Mouse (Mus musculus) lung, postnatal 25 days (tissue): ENCODE results near the gene Olfr1006.
"Not testable (repeated sequence)": the region's sequence is repeated elsewhere in the genome, so short reads cannot be mapped to it uniquely, and the experiment has no call there.

Experiments used
- DNase-seq: peaks from one replicate; pipeline ENCODE4 v3.0.0; 2022; ENCODE audit warnings: low spot score

The Olfr1006 gene

DNA sequence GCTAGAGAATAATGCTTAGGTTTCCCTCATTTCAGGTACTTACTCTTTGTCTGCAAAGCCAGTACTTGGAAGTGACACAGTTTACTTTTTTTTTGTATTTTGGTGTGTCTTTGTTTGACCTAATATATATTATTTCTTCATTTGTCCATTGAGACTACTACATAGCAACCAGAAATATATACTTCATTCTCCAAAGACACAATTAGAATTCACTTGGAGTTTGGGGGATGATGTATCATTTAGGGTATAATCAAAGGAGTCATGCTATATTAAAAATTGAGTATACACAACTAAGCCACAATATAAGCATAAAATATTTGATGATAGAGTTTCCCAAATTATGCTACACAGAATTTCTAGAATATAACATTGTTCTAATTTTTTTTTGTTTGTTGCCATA is at the start of gene Olfr1006:
Gene Olfr1006 (minus strand): TSS at position 101 of the 400 bp plus-strand sequence.
- no peak for DNase-seq

DNA sequence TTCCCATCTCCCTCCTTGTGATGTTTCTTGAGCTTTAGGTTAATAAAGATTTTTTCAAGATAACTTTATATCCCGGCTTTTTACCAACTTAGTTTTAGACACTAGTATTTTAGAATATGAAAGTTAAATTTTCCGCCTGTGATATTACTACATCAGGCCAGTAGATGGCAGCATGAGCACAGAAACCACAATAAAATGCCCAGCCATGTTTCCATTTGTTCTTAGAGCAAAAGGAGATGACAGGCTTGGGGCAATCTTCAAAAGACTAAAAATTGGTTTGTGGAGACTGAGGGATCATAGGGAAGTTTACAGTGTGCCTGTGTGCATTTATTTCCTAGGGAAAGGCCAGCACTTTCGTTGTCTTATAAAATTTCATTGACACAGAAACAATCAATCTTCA is 47.2 kb upstream of the Olfr1006 start:
- DNase-seq: no peak

DNA sequence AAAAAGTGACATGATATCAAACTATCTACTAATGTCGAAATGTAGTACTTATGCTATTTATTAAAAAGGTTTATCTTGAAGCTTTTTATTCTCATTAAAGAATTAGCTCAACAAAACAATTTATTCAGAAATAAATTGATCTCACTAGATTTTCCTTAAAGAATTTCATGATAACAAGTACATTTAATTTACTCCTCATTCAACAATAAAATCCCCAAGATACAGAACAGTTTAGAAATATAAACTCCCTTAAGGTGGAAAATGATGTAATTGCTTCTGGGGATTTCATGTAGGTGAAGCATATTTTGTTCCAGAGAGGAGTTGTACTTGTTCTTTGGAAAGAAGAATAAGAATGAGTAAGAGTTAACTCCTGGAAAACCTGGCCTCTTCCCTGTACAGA is 36.6 kb upstream of the Olfr1006 start, which contains the start of gene Olfr1009:
Gene Olfr1009 (plus strand): TSS at position 301 of the 400 bp plus-strand sequence.
- no peak for DNase-seq

DNA sequence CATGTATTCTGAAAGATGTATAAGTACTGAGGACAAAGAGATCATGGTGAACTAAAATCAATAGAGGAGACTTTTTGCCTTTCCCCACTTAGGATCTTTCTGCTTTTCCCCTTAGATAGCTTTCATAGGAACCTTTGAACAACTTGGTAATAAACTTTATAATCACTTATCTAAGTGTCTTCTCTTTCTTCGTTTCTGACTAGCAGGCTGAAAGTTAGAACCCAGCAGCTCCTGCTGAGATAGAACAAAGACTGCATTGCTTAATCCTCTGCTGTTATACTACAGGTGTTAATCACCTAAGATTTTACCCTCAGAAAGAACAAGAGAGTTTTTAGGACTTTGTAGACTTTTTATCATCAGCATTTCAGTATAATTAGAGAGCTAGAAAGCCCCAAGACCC is 32.6 kb upstream of the Olfr1006 start:
- DNase-seq: no peak

DNA sequence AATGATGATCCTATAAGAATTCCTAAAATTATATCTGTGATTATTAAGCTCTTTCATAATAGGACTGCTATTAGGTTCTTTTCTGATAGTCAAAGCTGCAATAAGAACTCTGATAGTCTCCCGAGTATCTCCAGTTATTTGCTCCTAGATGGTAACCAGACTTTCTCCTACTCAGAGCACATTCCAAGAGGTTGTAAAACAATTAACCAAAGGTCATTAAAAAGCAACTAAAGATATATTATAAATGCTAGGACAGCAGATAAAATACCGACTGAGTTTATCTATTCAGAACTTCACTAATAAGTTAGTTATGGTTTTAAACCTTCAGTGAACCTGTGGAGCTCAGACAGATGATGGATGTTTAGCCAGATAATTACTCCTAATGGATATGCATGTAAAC is 32.1 kb upstream of the Olfr1006 start:
- not testable (repeated sequence) for DNase-seq

DNA sequence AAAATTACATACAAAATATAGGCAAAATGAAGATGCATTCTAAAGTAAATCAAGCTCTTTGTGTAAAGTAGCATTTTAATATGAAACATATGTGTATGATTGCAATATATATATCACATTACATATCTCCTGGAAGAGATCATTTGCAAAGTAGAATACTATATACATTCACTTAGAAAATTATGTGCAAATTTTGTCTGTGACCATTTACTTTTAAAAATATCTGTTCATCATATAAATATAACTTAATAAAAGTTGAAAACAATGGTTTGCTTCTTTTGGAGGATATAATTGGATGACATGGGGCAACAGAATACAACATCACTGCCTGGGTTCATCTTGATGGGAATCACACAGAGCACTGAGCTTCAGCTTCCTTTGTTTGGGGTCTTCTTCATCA is 10.6 kb upstream of the Olfr1006 start, which contains the start of gene Olfr1008:
Gene Olfr1008 (plus strand): TSS at position 301 of the 400 bp plus-strand sequence.
- DNase-seq: no peak

DNA sequence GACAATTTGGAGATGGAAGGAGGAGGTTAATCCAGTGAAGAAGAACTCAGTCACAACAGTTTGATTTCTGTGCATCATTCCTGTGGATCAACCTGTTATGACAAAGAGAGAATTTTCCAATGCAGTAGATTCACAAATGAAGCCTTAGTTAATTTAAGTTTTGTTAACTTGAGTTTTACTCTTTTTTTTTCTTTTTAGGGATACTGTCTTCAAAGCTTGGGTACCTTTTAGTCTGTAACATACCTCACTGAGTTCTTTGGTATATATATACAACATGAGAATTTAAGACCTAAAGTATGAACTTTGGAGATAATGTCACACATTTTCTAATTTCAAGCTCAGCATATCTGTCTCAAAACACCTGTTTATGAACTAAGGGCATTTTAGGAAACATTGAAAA is 14.2 kb downstream of the Olfr1006 start, which contains the start of gene Olfr154:
Gene Olfr154 (minus strand): TSS at position 101 of the 400 bp plus-strand sequence.
- not testable (repeated sequence) for DNase-seq

DNA sequence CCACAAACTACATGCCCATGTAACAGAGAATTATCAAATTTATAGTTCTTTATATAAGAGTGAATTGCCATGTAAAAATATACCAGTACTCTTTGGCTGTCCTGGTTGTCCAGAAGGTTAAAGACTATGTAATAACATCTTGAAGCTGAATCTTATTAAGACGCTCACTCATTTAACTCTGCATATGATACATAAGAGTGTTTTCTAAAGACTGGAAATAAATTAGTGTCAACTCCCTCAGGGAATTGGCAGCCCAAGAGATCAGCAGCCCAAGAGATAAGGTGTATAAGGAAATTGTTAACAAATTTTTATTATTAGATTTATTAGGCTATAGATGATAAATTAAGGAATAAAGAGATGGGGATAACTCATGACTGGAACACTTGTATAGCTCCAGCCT is 28.0 kb downstream of the Olfr1006 start, which contains the start of gene Olfr1002:
Gene Olfr1002 (minus strand): TSS at position 101 of the 400 bp plus-strand sequence.
- DNase-seq: no peak
